Mouse (Mus musculus) liver, postnatal 0 days (tissue): ENCODE results near the gene Olfr1419.

Experiments
- CTCF ChIP-seq: sonication (generic); IDR thresholded peaks from 2 replicates; pipeline ENCODE4 v1.5.1; 2016; ENCODE audit warnings: antibody characterized with exemption, low read depth
- EP300 ChIP-seq: IDR thresholded peaks from 2 replicates; pipeline ENCODE4 v1.6.1; 2016; ENCODE audit warnings: antibody characterized with exemption, low read depth, mild to moderate bottlenecking

- TF ChIP-seq CTCF (no peak), EP300 (no peak)
These were observed 20.1 kb downstream of the Olfr1419 start for GRCm38 (mm10) chr19:11854821-11855220.
